Mouse (Mus musculus): ENCODE results near the gene Sept8.
A peak's percentile ranks its signal among the peaks of the same experiment; 100 is the strongest.

The Sept8 gene

DNA sequence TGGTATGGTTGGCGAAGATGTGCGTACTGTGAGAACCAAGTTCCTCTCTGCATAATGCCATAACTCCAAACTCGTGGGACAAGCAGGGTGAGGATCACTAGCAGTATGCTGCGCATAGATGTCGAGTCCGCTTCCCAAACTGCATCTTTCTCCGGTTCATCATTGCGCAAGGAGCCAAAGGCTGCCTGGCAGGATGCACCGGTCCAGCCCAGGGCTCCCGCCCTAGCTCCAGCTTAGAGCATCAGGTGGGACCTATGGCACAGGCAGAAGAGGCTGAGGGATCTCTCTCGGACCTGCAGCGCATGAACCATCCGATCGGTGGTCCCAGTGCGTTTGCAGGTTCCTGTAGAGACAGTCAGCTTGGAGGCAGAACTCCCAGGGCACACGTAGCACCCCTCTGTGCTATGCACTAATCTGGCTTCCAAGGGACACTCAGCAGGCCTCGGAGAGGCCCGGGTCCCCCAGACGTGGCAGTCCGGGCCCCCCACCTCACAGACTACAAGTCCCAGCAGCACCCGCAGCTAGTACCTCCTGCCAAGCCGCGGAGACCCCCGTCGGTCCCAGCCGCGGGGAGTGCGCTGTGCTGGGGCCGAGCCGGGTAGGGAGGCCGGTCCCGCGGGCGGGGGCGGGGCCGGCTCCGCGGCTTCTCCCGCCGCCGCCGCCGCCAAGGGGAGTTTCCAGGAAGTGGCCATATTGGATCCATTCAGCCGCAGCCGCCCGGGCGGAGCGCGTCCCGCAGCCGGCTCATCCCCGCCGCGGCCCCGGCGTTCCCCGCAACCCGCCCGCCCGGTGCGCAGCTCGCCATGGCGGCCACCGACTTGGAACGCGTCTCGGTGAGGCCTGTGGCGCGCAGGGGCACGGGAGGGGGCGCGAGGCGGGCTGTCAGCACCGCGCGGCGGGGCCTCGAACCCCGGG lies at the start of gene Sept8:
Gene Sept8 (plus strand): TSS at position 51 of the 915 bp plus-strand sequence.
- DNase-seq = peak; percentile 26 to 45

DNA sequence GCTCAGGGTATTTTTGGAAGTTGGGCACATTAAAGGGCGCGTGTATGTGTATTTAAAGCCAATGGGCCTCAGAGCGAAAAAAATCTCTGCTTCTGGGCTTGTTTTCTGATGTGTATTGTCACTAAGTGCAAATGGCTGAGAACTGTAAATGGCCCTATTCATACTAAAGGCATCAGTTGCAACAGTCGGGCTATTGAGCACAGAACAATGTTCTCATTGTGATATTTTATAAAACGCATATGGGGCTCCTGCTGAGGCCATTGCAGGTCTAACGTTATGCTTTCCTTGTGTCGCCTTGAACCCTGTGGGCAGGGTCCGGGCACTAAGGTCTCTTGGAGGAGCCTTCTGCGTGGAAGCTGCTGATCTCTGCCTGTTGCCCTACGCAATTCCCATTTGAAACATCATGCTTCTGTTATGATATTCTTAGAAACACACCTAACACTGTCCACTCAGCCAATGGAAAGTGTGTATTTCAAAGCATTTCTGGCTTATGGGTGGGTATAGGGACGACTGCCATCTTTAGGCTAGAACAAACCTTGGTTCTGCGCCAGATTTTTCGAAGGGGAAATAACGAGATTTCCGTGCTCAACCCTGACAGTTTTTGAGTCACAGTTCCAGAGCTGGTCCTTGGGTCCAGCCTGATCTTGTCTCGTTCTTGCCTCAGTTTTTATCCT lies 49.6 kb upstream of the Sept8 start:
- DNase-seq = no peak

DNA sequence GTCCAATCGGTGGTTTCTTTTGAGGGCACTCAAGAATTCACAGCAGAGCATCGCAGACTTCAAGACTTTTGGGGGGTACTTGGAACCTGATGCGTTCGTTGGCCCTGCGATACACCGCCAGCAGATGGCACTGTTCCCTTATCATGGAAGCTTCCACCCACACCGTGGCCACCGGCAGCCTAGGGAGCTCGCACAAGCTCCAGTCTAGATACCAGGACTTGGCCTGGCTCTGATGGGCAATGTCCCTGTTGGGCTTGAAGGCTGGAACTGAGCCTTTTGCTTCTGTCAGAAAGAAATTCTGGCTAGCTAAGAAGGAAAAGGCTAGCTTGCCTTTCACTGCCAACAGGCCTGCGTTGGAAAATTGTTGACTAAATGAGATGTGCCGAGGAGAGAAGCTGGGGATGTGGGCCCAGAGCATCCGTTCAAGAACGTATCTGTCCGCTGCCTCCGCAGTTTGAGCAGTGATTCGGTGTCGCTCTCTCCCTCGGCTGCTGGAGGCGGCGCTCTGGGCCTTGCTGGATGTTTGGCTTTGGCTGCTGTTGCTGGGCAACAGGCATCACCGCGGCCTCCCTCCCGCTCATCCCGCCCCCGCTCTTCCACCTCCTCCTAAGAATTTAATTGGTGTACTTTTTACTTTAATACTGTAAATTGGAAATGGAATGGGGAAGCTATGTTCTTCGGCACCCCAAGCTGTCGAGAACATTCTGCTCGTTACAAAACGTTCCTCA lies 48.9 kb upstream of the Sept8 start, which contains the start of gene Gm9837:
Gene Gm9837 (minus strand): TSS at position 512 of the 728 bp plus-strand sequence.
- DNase-seq = peak; percentile 76 to 82

DNA sequence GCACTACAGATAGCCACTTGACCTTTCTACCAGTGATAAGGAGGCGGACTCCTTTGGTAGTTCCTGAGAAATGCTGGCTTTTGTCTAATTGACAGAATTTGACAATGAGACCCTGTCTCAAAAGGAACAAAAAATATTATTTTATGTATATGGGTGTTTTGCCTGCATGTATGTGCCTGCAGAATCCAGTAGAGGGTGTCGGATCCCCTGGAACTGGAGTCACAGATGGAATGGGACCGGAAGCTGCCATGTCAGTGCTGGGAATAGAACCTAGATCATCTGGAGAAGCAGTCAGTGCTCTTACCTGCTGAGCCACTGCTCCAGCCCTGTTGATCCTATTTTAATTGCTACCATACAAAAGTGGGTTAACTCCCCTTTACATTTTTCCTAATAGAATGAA lies 46.3 kb upstream of the Sept8 start:
- DNase-seq = no peak

DNA sequence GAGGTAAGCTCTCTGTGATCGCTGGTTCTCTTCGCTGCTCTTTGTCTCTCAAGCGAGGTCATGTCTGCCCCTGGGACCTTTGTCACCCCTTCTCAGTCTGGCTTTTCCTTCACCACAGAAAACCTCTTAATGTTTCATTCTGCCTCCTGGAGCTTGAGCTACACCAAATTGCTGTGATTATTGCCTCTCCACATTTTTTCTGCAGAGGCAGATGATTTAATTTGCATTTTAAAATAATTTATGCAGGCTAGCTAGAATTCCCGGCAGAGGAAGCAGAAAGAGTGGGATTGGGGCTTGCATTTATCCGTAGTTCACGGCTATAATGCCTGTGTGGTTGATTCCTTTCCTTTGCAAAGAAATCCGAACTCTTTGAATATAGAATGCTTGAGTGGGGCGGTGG lies 43.4 kb upstream of the Sept8 start:
- no peak for DNase-seq

DNA sequence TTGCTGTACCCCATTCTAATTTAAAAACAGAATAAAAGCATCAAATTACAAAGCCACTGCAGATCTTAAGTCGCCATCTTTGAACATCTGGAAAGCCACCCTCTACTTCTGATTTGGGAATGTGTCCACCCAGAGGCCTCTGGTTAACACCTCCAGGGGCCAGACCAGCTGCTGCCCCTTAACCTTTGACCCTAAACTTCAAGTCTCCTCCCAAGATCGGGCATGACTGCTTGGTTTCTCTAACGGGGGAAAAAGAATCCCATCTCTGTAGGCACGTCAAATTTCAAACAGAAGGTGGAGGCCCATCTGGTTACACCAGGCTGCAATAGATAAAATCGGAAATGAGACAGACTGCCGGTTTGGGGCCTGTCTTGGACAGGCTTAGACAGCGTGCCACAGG lies 41.2 kb upstream of the Sept8 start:
- DNase-seq = no peak

DNA sequence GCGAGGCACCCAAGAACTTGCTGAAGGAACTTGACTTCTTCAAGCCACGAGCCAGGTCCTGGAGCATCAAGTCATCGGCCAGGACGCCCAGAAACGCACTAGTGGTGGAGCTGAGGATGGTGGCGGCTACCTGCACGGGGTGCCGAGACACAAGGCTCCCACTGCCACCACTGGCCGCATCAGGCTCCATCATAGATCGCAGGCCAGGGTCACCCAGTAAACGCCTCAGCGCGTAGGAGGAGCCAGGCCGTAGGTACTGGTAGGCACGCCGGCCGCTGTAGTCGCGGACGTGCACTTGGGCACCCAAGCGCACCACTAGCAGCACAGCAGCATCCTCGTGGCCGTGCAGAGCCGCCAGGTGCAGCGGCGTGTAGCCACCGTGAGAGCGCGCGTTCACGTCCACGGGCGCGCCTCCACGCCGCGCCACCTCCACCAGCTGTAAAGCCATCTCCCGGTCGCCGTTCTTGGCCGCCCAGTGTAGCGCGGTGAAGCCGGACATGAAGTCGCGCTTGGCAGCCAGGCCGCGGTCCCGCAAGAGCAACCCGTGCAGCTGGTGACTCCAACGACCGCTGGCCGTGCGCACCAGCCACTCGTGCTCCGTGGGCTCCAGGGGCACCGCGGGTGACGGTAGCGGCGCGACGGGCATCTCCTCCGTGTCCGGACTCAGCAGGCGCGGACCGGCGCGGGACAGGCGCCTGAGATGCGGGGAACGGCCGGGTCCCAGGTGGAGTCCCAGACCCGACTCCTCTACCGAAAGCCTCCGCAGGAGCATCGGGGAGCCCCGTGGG lies 40.5 kb upstream of the Sept8 start:
- no peak for DNase-seq

DNA sequence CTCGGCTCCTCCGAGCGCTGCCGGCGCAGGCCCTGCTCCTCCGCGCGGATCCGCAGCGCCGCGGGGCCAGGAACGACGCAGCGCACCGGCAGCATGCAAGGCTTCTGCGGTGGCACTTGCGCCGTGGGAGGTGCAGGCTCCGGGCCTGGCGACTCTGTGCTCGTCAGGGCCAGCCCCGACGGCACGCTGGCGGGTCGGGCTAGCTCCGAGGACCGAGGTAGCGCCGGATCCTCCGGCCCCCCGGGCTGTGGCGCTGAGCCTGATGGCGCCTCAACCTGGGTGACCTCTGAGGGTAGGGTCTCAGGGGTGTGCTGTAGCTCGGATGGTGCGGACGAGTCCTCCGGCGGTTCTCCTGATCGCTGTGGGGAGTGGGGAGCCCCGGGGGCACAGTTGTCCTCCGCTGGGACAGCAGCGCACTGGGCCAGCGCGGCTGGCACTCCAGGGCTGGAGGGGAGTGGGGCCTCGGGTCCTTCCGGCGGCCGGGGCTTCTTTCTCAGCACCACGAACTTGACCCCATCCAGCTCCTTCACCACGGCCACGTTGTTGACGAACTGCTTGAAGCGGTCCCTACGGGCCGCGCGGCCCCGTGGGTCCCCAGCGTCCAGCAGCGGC lies 39.8 kb upstream of the Sept8 start:
- DNase-seq = no peak

DNA sequence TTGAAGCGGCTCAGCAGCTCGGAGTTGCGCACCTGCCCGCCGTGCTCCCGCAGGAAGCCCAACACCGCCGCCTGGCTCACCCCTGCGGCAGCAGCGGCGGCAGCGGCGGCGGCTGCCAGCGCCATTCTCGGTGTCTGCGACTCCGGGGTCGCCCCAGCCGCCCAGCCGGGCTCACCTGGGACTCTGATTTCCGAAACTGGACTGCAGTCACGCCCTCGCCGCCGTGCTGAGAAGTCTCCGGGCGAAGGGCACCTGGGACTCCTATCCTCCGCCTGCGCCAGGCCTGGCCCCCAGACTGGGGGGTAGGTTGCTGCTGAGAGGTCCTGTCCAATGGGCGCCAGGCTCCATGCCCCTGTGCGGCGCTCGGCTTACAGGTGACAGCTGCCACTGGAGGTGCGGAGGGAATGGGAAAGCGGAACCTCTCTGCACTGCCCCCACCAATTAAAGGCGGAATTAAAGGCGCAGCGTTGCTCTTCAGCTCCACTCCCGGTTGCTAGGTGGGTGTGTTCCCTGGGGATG lies 39.2 kb upstream of the Sept8 start, which contains the start of the genes Gm9945 and Sowaha:
Gene Gm9945 (plus strand): TSS at position 384 of the 519 bp plus-strand sequence.
Gene Sowaha (minus strand): TSS at position 492 of the 519 bp plus-strand sequence.
- DNase-seq = no peak

DNA sequence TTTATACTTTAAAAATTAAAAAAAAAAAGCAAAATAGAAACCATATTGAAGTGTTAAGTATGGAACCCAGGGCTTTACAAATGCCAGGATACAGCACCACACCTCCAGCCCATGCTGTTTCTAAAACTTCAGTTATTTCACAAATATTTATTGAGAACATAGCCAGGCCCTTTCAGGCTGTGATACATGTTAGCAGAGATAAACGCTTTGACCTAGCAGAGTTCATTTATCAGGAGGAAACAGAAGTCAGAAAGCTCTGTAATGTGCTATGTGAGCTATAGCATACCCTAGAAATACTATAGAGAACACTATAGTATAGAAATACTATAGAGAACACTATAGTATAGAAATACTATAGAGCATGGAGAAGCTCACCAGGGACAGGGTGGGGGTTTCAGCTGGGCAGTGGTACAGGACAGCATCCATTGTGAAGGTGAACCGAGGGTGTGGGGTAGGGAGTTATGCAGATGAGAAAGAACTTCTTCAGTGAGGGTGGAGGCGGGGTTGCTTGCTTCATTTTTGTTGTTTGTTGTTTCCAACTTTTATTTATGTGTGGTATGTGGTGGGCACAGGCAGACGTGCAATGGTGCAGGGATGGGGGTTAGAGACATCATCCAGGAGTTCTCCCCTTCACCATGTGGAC lies 37.8 kb upstream of the Sept8 start:
- no peak for DNase-seq

DNA sequence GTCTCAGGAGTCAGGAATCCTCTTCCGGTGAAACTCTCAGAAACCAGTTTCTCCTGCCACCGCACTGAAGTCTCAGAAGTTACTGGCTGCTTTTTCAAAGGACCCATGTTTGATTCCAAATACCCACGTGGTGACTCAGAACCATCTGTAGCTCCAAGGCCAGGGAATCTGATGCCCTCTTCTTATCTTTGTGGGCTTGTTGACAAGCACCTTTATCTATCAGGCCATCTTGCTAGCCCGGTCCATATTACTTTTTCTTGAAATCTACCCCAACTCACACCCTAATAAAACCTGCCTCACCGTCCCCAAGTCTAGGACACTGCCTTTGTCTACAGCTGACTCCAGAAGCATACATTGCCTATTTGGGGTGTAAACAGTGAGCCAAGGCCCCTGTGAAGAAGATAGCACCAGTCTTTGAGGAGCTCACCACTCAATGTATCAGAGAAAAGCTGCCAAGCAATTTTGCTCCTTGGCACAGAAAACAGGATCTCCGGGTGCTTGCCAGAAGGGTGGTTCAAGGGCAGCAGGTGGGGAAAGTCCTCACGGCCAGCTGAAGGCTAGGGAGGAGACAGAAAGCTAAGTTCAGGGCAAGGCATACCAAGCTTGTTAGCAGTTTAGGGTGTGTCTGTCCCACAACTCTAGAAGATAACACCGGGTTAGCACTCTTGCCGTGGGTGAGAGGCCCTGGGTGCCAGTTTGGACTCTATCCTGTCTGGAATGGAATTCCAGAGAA lies 35.7 kb upstream of the Sept8 start:
- no peak for DNase-seq

DNA sequence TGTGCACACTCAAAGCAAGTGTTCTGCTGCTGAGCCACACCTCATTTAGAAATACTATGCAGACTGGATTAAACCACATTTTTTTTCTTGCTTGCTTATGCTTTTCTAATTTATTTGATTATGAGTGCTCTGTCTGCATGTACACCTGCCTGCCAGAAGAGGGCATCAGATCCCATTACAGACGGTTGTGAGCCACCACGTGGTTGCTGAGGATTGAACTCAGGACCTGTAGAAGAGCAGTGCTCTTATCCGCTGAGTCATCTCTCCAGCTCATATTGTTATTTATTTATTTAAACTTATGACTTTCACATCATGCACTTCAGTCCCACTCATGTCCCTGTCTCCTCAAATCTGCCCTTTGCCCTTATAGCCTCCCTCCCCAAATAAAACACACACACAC lies 33.3 kb upstream of the Sept8 start:
- DNase-seq = peak in 1 of 2 experiments; percentile 15

DNA sequence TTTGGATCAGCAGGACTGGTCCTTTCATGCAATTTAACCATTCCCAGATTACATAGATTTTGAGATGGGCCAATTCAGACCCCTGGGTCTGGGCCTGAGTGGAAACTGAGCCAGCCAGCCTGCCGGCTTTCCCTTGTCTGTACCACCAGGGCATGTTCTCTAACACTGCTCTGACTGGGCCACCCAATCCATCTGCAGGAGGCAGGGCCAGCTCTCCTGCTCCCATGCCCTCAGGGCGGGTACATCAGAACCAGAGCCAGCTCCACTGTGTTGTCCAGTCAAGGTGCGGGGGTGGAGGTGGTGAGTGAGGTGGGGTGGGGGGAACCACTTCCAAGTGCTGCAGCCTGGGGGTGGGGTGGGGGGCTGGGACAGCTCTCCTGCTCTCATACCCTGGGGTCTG lies 32.7 kb upstream of the Sept8 start:
- DNase-seq = no peak

DNA sequence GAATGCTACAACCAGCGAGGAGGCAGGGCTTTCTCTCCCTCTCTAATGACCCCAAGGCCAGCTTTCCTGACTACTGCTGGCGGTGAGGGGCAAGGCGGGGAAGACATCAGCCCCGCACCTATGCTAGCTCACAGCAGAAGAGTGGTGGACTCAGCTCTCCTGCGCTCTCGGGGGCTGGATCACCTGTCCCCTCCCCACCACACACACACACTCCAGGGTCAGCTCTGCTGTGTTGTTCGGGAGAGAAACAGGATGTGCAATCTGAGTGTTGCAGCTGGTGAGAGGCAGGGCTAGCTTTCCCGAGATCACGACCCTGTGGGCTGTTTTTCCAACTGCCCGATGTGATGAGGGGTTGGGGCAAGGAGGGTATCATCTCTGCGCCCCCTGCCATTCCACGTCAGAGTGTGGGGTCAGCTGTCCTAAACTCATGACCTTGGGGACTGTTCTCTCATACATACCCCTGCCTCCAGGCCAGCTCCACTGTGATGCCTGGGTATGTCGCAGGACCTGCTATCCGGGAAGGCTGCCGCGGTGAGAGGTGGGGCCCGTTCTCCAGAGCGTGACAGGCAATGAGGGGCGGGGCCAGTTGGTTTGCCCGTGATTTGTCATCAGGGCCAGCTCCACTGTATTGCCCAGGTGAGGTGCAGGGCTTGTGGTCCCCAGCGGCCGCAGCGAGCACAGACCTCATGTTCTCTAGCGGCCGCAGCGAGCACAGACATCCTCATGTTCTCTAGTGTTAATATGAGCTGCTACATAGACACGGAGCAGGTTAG lies 32.0 kb upstream of the Sept8 start:
- DNase-seq = peak in 1 of 2 experiments; percentile 11

DNA sequence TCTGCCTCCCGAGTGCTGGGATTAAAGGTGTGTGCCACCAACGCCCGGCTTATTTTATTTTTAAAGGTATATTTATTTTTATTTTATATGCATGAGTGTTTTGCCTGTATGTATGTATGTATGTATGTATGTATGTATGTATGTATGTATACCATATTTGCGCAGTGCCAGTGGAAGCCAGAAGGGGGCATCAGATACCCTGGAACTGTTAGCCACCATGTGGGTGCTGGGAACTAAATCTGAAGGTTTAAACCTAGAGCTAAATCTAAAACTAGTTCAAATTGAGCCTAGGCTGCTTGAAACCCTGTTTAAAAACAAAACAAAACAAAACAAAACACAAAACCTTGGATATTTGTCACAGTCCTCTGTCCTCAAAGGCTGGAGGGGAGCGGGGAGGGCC lies 30.1 kb upstream of the Sept8 start:
- no peak for DNase-seq

DNA sequence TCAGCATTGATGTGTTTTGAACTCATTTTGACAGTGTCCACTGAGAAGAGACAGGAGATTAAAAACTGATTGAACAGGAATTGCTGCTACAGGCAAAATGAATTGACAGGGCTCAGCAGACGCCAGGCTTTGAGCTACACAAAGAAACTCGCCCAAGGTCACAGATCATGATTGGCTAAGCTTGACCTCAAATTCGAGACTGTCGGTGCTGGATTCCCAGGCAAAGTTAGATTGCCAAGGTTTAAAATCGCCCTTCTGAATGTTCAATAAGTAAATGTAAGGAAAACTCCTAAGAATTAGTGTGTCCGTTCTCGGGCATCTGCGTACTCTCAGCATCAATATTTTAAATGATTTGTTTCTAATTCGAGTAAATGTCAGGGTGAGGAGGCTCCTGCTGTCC lies 29.6 kb upstream of the Sept8 start:
- no peak for DNase-seq

DNA sequence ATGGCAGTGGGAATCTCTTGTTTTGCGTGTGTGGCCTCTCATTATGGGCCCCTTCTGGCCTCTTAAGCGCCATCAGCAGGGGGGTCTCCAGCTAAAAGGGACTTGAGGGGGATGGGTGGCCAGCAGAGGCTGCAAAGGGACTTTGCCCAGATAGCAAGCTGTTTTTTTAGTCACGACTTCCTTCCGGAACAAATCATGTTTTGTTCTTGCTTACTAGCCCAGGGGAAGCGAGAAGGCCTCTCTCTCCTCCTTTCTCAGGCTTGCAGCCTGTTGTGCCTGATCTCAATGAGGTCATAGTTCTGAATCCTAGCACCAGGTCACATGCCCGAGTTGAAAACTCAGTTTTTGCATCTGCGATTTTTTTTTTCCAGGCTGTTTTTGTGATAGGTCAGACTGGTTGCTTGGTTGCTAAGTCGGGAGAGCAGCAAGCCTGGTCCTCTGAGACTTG lies 27.1 kb upstream of the Sept8 start:
- no peak for DNase-seq

DNA sequence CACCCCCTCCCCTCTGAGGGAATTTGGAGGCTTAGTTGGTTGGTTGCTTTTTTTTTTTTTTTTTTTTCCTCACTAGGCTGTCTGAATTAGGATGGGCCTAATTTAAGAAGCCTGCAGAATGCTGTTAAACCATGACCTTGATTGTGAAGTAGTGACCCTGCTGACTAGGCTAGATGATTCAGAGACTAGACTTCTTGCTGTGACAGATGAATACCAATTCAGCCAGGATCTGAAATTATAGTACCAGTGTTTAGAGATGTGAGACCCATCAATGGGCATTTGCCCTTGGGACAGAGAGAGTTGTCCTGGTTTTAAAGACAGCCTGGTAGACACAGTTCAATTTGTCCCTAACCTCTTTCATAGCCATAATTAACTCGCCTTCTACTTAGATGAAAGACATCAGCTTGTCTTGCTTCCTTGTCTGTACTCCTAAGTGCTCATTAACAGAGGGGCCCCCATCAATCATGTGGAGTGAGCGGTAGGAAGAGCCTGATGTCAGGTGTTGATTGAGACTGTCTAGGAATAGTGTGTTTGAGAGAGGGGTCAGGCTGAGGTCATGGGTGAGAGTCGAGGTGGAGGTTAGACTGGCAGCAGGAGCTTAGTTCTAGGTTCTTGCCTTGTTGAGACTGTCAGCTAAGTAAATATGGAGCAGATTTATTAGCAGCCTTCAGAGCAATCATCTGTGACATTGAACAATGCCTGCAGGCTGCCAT lies 25.7 kb upstream of the Sept8 start:
- DNase-seq = no peak

DNA sequence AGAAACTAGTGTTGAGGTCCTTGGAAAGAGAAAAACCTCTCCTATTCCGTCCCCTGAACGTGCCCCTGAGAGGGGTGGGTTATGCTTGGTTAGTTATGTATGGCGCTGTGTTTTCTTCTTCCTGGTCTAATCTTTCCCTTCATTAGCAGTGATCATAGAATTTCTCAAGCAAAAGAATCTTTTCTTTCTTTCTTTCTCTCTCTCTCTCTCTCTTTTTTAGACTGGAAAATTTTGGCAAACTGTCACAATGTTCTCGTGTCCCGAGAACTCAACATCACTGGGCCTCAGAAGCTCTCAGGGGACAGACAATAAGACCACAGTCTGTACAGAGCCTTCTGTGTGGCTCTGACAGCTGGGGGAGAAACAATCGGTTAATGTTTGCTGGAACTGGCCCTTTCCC lies 23.6 kb upstream of the Sept8 start:
- no peak for DNase-seq

All from thymus, postnatal 36 days (tissue).